In genomic region chr8:71881618-71882274, GRCm38 (mm10) we compare ENCODE assay signal across 7 mouse cellular contexts. TPM values are rescaled to one million over a fixed set of nuclear protein-coding genes. Genes with fewer than 3 reads are reported as not detected.
DNase-seq lines count a peak whose midpoint lies in the region; ATAC-seq lines count a peak whose summit lies in the region.

Gene Zfp709, plus strand, starts transcription at chr8:71882019.

- 0 out of 2 replicates have a peak within 1 kb of the TSS, but pooled peaks have one; percentile 52 for H3K27ac ChIP-seq in embryonic facial prominence, embryonic 12.5 days
- peak within 1 kb of the TSS; percentile 17; the same call in 1 of the 2 replicates for H3K27ac ChIP-seq in midbrain, embryonic 11.5 days (ENCODE audit: low read depth, low read length)

- DNase-seq in adrenal gland, postnatal 4 days (ENCODE audit: low spot score in 2 of 2), result peak; percentile 46 to 48
- DNase-seq in kidney, adult 11 months, result peak; percentile 61
- peak; percentile 57 for DNase-seq in left cerebral cortex, postnatal 4 days
- peak; percentile 96 for DNase-seq in midbrain, embryonic 11.5 days (ENCODE audit: low spot score, missing footprints)
- DNase-seq in right cerebral cortex, postnatal 4 days, result peak; percentile 57

- intact Hi-C loops in left cerebral cortex, postnatal 4 days (cut with DNase I), result no loop called here

- H3K27me3 ChIP-seq in embryonic facial prominence, embryonic 12.5 days, result no peaks in the 10 kb centered on the region
- H3K27me3 ChIP-seq in midbrain, embryonic 11.5 days (ENCODE audit: control insufficient read depth, insufficient read depth, low read length), result no peaks in the 10 kb centered on the region

- H3K4me2 ChIP-seq in embryonic facial prominence, embryonic 12.5 days (replicated peaks), result peak within 1 kb of the TSS; percentile 88
- H3K4me2 ChIP-seq in midbrain, embryonic 11.5 days, result peak within 1 kb of the TSS; percentile 88

- 5% methylated on average over 45 of the region's 45 CpGs for WGBS in embryonic facial prominence, embryonic 12.5 days
- 6% methylated on average over 45 of the region's 45 CpGs for WGBS in midbrain, embryonic 11.5 days

- H3K36me3 ChIP-seq in embryonic facial prominence, embryonic 12.5 days, result peaks cover 21% of the 10 kb centered on the region
- peaks cover 7% of the 10 kb centered on the region; the same call in 1 of the 2 replicates for H3K36me3 ChIP-seq in midbrain, embryonic 11.5 days (ENCODE audit: control insufficient read depth, insufficient read depth, low read length)

- peak within 1 kb of the TSS; percentile 74 for H3K4me3 ChIP-seq in embryonic facial prominence, embryonic 12.5 days
- H3K4me3 ChIP-seq in midbrain, embryonic 11.5 days (ENCODE audit: low read depth, low read length), result peak within 1 kb of the TSS; percentile 51

- ATAC-seq in embryonic facial prominence, embryonic 12.5 days (ENCODE audit: insufficient number of reproducible peaks, insufficient read depth, low FRiP score, low TSS enrichment), result peak; percentile 84
- peak; percentile 97 for ATAC-seq in granulocyte monocyte progenitor cell, adult 5-6 weeks (replicated peaks; ENCODE audit: poor library complexity, severe bottlenecking)
- ATAC-seq in midbrain, embryonic 11.5 days (ENCODE audit: low FRiP score), result peak; percentile 95

- peak within 1 kb of the TSS; percentile 80 for H3K9ac ChIP-seq in embryonic facial prominence, embryonic 12.5 days
- peak within 1 kb of the TSS; percentile 82 for H3K9ac ChIP-seq in midbrain, embryonic 11.5 days (ENCODE audit: low read length)

- H3K4me1 ChIP-seq in embryonic facial prominence, embryonic 12.5 days, result no peaks in the 10 kb centered on the region
- peaks cover 3% of the 10 kb centered on the region; the same call in 1 of the 2 replicates for H3K4me1 ChIP-seq in midbrain, embryonic 11.5 days (ENCODE audit: control insufficient read depth, insufficient read depth, low read length)

- peaks cover 20% of the 10 kb centered on the region; the same call in 1 of the 2 replicates for H3K9me3 ChIP-seq in embryonic facial prominence, embryonic 12.5 days
- H3K9me3 ChIP-seq in midbrain, embryonic 11.5 days (ENCODE audit: control insufficient read depth, low read length), result peaks cover 14% of the 10 kb centered on the region

RNA-seq across cellular contexts. Expression of gene Zfp709, which starts in this region (rescaled TPM):
- total RNA-seq in adrenal gland, postnatal 4 days (2021), result 10 to 100 TPM; 11.6 to 14.6 TPM
- polyA plus RNA-seq in embryonic facial prominence, embryonic 12.5 days (2016; fragmentation: Nextera tagmentation; extraction: Ambion mirVana), result 8.1 and 8.5 TPM in 2 replicates
- total RNA-seq in granulocyte monocyte progenitor cell, adult 5-6 weeks (2014; fragmentation: Nextera tagmentation), result 6.2 and 11.9 TPM in 2 replicates
- total RNA-seq in granulocyte monocyte progenitor cell, adult 5-6 weeks (2017), result 8.3 and 9.8 TPM in 2 replicates
- 10 to 100 TPM; 13.3 to 13.6 TPM for total RNA-seq in left cerebral cortex, postnatal 4 days (2021)
- 7.4 and 9.1 TPM in 2 replicates for polyA plus RNA-seq in midbrain, embryonic 11.5 days (2014; fragmentation: Nextera tagmentation; extraction: Ambion mirVana)

Comparison
In these comparisons a context has a peak if more than half of its experiments do, and no peak if none do; other contexts are left out.
1. Peak in every context shown above with its lines: DNase-seq, ATAC-seq, H3K4me3 ChIP-seq and H3K27ac ChIP-seq.